Mouse (Mus musculus): ENCODE data around the gene Pfkfb2.

DNA sequence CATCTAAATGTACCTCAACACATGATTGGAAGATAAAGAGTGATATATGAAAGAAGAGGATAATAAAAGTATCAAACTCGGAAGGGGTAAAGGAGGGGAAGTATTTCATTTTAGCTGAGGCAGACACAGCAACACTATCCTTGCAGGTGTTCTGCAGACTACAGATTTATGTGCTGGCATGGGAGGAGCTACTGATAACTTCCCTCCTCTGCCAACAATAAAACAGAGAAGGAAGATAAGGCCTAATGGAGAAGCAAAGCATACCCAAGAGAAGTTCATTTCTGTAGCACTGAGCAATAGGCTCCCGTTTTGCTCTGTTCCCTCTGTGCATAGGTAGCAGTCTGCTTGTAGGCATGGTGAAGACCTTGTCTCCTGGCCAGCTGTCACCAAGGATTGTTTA lies 48.0 kb downstream of the Pfkfb2 start:
- TF ChIP-seq CTCF (IDR thresholded peaks at IDR 0.05; ENCODE audit: low read depth) = no peak
- TF ChIP-seq EP300 (optimal IDR thresholded peaks at IDR 0.05) = no peak

Measured in stomach, postnatal 0 days (tissue).